Mouse (Mus musculus) kidney, adult 2 months (tissue): ENCODE results near the gene Gm21870. TPM values are rescaled to one million over a fixed set of nuclear protein-coding genes. Genes with fewer than 3 reads are reported as not detected.
"Not testable (repeated sequence)": the region's sequence is repeated elsewhere in the genome, so short reads cannot be mapped to it uniquely, and the experiment has no call there.

ENCODE experiments used
- DNase-seq: peaks from one replicate; pipeline ENCODE4 v3.0.0; 2021
- H3K27ac ChIP-seq: fragments of 200-500 bp; 2 replicates; pipeline ENCODE4 v1.5.1; 2012; ENCODE audit warnings: low read depth, low read length, control low read depth, inconsistent platforms; ENCODE audit not compliant: insufficient read depth
- H3K27me3 ChIP-seq: fragments of 200-500 bp; replicated peaks from 2 replicates; pipeline ENCODE4 v1.6.1; 2012; ENCODE audit warnings: mild to moderate bottlenecking, moderate library complexity, low read length, inconsistent platforms; ENCODE audit not compliant: control insufficient read depth, insufficient read depth
- H3K36me3 ChIP-seq: fragments of 200-500 bp; 2 replicates; pipeline ENCODE4 v1.6.1; 2012; ENCODE audit warnings: mild to moderate bottlenecking, moderate library complexity, low read length, inconsistent platforms; ENCODE audit not compliant: control insufficient read depth, insufficient read depth
- H3K4me1 ChIP-seq: fragments of 200-500 bp; 2 replicates; pipeline ENCODE4 v1.6.1; 2011; ENCODE audit warnings: low read length; ENCODE audit not compliant: control insufficient read depth, insufficient read depth
- H3K4me3 ChIP-seq: fragments of 200-500 bp; 2 replicates; pipeline ENCODE4 v1.5.1; 2011; ENCODE audit warnings: mild to moderate bottlenecking, low read depth, low read length, control low read depth; ENCODE audit not compliant: insufficient read depth
- WGBS: fragments of 180-500 bp; shearing (Covaris S2); methylation state at CpG from one replicate; pipeline ENCODE4 v1.1.7; 2018; 5-methylcytosine and 5-hydroxymethylcytosine counted together
- polyA plus RNA-seq: library from polyadenylated mRNA; depleted of rRNA; stranded (reverse); fragments of >200 nt; gene quantifications from 2 replicates; pipeline ENCODE4 v1.2.3, GENCODE M21; 2012; rRNA removed

The Gm21870 gene
- not detected in 2 replicates for polyA plus RNA-seq

- not testable (repeated sequence) for H3K4me1 ChIP-seq, H3K4me3 ChIP-seq, H3K27ac ChIP-seq, H3K36me3 ChIP-seq, DNase-seq, H3K27me3 ChIP-seq
Measured at GRCm38 (mm10) chrX:33986716-33987115, at the start of gene Gm21870. TSS of gene Gm21870 (minus strand) at chrX:33986816.

DNA sequence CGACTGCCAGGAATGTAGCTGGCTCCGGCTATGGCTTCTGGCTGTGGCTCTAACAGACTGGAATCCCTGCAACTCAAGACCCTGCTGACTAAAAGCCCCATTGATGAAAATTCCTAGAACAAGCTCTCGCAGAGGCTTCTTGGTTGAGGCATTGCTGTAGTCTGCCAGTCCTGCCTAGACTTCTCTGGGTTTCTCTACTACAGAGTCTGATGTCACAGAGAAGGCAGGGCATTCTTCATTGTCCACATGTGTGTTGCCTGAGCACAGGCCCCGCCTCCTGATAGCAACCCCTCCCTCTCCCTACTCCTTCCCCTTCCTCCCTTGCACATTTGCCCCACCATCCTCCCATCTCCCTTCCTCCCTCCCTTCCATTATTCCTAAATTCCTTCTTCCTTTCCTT lies 30.2 kb downstream of the Gm21870 start, which contains the start of gene Btbd35f6:
Gene Btbd35f6, minus strand, starts transcription at position 101 of the 400 bp plus-strand sequence.
- not testable (repeated sequence) for H3K27me3 ChIP-seq, H3K4me1 ChIP-seq, DNase-seq, H3K4me3 ChIP-seq, H3K27ac ChIP-seq, H3K36me3 ChIP-seq
- WGBS = 80% methylated on average over 2 of the region's 4 CpGs

Other genes with a start within 250 kb of the Gm21870 start
- not detected in 2 replicates for gene Btbd35f6, start 30.3 kb downstream of the Gm21870 start, polyA plus RNA-seq
- gene Btbd35f9, start 174.7 kb upstream of the Gm21870 start, polyA plus RNA-seq = not detected in 2 replicates